Mouse (Mus musculus) liver, embryonic 16.5 days (tissue): ENCODE measurements around the gene Fermt2. TPM values are rescaled to one million over a fixed set of nuclear protein-coding genes. Genes with fewer than 3 reads are reported as not detected.

Experiments
- ATAC-seq: fragments of 200-750 bp; cut with Nextera tagmentation; 2 replicates; pipeline ENCODE4 v1.8.0; 2017; ENCODE audit warnings: low read depth, mild to moderate bottlenecking, moderate number of reproducible peaks, moderate library complexity
- H3K27ac ChIP-seq: fragments of 300-500 bp; sonication (generic); 2 replicates; pipeline ENCODE4 v1.5.1; 2014; ENCODE audit warnings: mild to moderate bottlenecking, low read length
- H3K27me3 ChIP-seq: fragments of 300-500 bp; sonication (generic); 2 replicates; pipeline ENCODE4 v1.6.1; 2014; ENCODE audit warnings: low read depth, low read length, mixed read lengths; ENCODE audit not compliant: control insufficient read depth, insufficient read depth
- H3K36me3 ChIP-seq: fragments of 300-500 bp; sonication (generic); 2 replicates; pipeline ENCODE4 v1.6.1; 2014; ENCODE audit warnings: mild to moderate bottlenecking; ENCODE audit not compliant: control insufficient read depth, insufficient read depth
- H3K4me1 ChIP-seq: fragments of 300-500 bp; sonication (generic); 2 replicates; pipeline ENCODE4 v1.6.1; 2014; ENCODE audit warnings: low read depth, low read length, mixed read lengths; ENCODE audit not compliant: control insufficient read depth
- H3K4me2 ChIP-seq: fragments of 300-500 bp; sonication (generic); 2 replicates; pipeline ENCODE4 v1.6.1; 2014; ENCODE audit warnings: low read depth, low read length, mixed read lengths
- H3K4me3 ChIP-seq: fragments of 300-500 bp; sonication (generic); 2 replicates; pipeline ENCODE4 v1.5.1; 2014; ENCODE audit warnings: low read depth, mild to moderate bottlenecking, low read length
- H3K9ac ChIP-seq: fragments of 300-500 bp; sonication (generic); 2 replicates; pipeline ENCODE4 v1.6.1; 2014; ENCODE audit warnings: low read depth, low read length
- H3K9me3 ChIP-seq: fragments of 300-500 bp; sonication (generic); replicated peaks from 2 replicates; pipeline ENCODE4 v1.6.1; 2016; ENCODE audit warnings: low read length; ENCODE audit not compliant: control insufficient read depth
- WGBS: fragments of 180-500 bp; shearing (Covaris S2); extraction: QIAGEN DNeasy Blood & Tissue Kit; methylation state at CpG from one replicate; pipeline ENCODE4 v1.1.7; 2014; ENCODE audit not compliant: insufficient replicate concordance; 5-methylcytosine and 5-hydroxymethylcytosine counted together
- polyA plus RNA-seq: library from polyadenylated mRNA; unstranded; fragments of >200 nt; fragmentation: Nextera tagmentation; extraction: Ambion mirVana; gene quantifications from 2 replicates; pipeline ENCODE4 v1.2.1, GENCODE M21; 2015

The Fermt2 gene
- polyA plus RNA-seq, 1 experiment from 2014 or later: 50.4 TPM

GRCm38 (mm10) chr14:45441291-45441690 is 88.6 kb downstream of the Fermt2 start:
- H3K9ac ChIP-seq: no peak overlapping the region
- H3K9me3 ChIP-seq: no peaks in the 10 kb centered on the region
- no peak overlapping the region for H3K4me2 ChIP-seq
- 66% methylated on average over 6 of the region's 6 CpGs for WGBS
- no peak for ATAC-seq
- H3K27ac ChIP-seq: no peak overlapping the region
- no peak overlapping the region for H3K4me3 ChIP-seq
- no peaks in the 10 kb centered on the region for H3K27me3 ChIP-seq
- no peaks in the 10 kb centered on the region for H3K36me3 ChIP-seq
- H3K4me1 ChIP-seq: peaks cover 5% of the 10 kb centered on the region; the same call in 1 of the 2 replicates

DNA sequence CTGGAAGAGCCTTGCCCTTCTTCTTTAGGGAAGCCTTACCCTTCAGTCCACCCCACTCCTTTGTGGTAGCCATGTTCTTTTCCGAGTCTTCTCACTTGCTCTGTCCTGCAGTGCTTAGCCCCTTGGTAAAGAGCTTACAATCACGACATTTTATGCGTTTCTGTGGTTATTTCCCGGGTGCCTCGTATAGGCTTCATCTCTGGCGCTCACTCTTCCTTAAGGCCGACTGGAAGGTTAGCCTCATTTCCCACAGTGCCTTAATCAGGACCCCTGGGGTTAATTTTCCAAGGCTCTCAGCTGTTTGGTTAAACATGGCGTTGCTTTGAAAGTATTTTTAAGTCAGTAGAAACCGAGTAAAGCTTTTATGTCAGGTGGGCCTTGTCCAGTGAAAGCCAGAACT is 90.5 kb downstream of the Fermt2 start:
- Histone ChIP-seq H3K4me3 (no peak overlapping the region), H3K9ac (no peak overlapping the region), H3K4me1 (no peaks in the 10 kb centered on the region), H3K4me2 (no peak overlapping the region), H3K9me3 (no peaks in the 10 kb centered on the region), H3K27me3 (no peaks in the 10 kb centered on the region), H3K36me3 (no peaks in the 10 kb centered on the region), H3K27ac (no peak overlapping the region)
- no peak for ATAC-seq
- WGBS: 66% methylated on average over 9 of the region's 9 CpGs

GRCm38 (mm10) chr14:45438931-45439275 is 91.0 kb downstream of the Fermt2 start:
- H3K9ac ChIP-seq: no peak overlapping the region
- H3K9me3 ChIP-seq: no peaks in the 10 kb centered on the region
- WGBS: 74% methylated on average over 2 of the region's 2 CpGs
- H3K36me3 ChIP-seq: no peaks in the 10 kb centered on the region
- no peak overlapping the region for H3K4me3 ChIP-seq
- H3K4me2 ChIP-seq: no peak overlapping the region
- no peaks in the 10 kb centered on the region for H3K27me3 ChIP-seq
- no peak for ATAC-seq
- no peaks in the 10 kb centered on the region for H3K4me1 ChIP-seq
- no peak overlapping the region for H3K27ac ChIP-seq

GRCm38 (mm10) chr14:45438250-45438930 is 91.5 kb downstream of the Fermt2 start:
- Histone ChIP-seq H3K27ac (no peak overlapping the region), H3K4me3 (no peak overlapping the region), H3K4me1 (no peaks in the 10 kb centered on the region), H3K36me3 (no peaks in the 10 kb centered on the region), H3K27me3 (no peaks in the 10 kb centered on the region), H3K9me3 (no peaks in the 10 kb centered on the region), H3K9ac (no peak overlapping the region), H3K4me2 (no peak overlapping the region)
- no peak for ATAC-seq
- WGBS: 56% methylated on average over 19 of the region's 19 CpGs

GRCm38 (mm10) chr14:45434220-45434619 is 95.7 kb downstream of the Fermt2 start:
- Histone ChIP-seq H3K9ac (no peak overlapping the region), H3K36me3 (no peaks in the 10 kb centered on the region), H3K4me2 (no peak overlapping the region), H3K27ac (no peak overlapping the region), H3K27me3 (no peaks in the 10 kb centered on the region), H3K9me3 (peaks cover 7% of the 10 kb centered on the region), H3K4me1 (no peaks in the 10 kb centered on the region), H3K4me3 (no peak overlapping the region)
- no peak for ATAC-seq
- WGBS: 50% methylated on average over 6 of the region's 6 CpGs

GRCm38 (mm10) chr14:45432003-45432402 is 97.9 kb downstream of the Fermt2 start:
- no peaks in the 10 kb centered on the region for H3K4me1 ChIP-seq
- H3K36me3 ChIP-seq: no peaks in the 10 kb centered on the region
- no peak overlapping the region for H3K4me2 ChIP-seq
- H3K27ac ChIP-seq: no peak overlapping the region
- H3K4me3 ChIP-seq: no peak overlapping the region
- H3K27me3 ChIP-seq: no peaks in the 10 kb centered on the region
- peaks cover 7% of the 10 kb centered on the region for H3K9me3 ChIP-seq
- 62% methylated on average over 4 of the region's 4 CpGs for WGBS
- no peak for ATAC-seq
- no peak overlapping the region for H3K9ac ChIP-seq

DNA sequence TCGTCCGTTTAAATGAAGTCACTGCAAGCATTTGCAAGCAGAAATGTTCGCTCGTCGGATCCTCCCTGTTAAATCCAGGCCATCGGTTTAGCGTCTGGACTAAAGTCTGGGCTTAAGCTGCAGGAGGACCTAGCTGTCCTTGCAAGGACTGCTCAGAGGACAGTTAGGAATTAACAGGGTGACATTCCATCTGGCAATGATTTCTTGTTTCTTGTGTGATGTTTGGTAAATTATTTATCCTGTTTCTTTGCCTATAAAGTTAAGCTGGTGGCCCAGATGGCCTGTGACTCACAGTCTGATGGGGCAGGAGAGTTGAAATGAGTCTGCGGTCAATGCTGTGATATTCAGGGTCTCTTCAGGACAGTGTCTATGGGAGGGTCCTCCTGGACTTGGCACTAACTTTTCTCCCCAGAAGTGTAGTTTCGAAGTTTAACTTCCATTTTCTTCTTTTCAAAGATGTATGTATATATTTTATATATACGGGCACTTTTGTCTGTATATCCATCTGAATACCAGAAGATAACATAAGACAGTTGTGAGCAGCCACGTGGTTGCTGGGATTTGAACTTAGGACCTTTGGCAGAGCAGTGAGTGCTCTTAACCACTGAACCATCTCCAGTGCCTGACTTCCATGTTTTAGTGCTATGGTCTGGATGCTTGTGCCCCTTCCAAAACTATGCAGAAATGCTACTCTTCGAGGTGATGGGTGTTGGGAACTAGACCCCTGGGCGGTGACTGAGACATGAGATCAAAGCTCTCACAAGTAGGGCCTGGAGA is 99.7 kb downstream of the Fermt2 start:
- H3K4me2 ChIP-seq: no peak overlapping the region
- peaks cover 7% of the 10 kb centered on the region for H3K9me3 ChIP-seq
- no peak overlapping the region for H3K4me3 ChIP-seq
- no peaks in the 10 kb centered on the region for H3K27me3 ChIP-seq
- H3K27ac ChIP-seq: no peak overlapping the region
- no peak overlapping the region for H3K9ac ChIP-seq
- H3K36me3 ChIP-seq: no peaks in the 10 kb centered on the region
- no peak for ATAC-seq
- 74% methylated on average over 13 of the region's 13 CpGs for WGBS
- no peaks in the 10 kb centered on the region for H3K4me1 ChIP-seq

DNA sequence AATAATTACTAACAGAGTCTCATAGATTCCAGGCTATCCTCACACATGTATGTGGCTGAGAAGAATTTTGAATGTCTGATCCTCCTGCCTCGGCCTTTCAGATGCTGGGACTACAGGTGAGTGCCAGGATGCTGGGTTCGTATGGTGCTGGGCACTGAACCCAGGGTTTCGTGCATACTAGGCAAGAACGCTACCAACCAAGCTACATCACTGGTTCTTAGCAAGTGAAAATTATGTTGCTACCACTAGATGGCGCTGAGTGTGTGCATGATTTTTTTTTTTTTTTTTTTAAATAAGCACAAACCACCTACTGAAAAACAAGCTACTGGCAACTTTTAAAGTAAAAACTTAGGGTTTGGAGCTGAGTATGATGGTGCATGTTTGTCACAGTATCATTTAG is 106.7 kb downstream of the Fermt2 start:
- Histone ChIP-seq H3K4me2 (no peak overlapping the region), H3K36me3 (no peaks in the 10 kb centered on the region), H3K27me3 (no peaks in the 10 kb centered on the region), H3K4me1 (no peaks in the 10 kb centered on the region), H3K4me3 (no peak overlapping the region), H3K9me3 (no peaks in the 10 kb centered on the region), H3K27ac (no peak overlapping the region), H3K9ac (no peak overlapping the region)
- ATAC-seq: no peak
- 4% methylated on average over 5 of the region's 5 CpGs for whole genome bisulfite sequencing

GRCm38 (mm10) chr14:45422371-45422770 is 107.5 kb downstream of the Fermt2 start:
- H3K4me2 ChIP-seq: no peak overlapping the region
- no peaks in the 10 kb centered on the region for H3K27me3 ChIP-seq
- 36% methylated on average over 4 of the region's 4 CpGs for WGBS
- H3K27ac ChIP-seq: no peak overlapping the region
- no peaks in the 10 kb centered on the region for H3K36me3 ChIP-seq
- ATAC-seq: no peak
- H3K4me1 ChIP-seq: no peaks in the 10 kb centered on the region
- H3K4me3 ChIP-seq: no peak overlapping the region
- H3K9ac ChIP-seq: no peak overlapping the region
- H3K9me3 ChIP-seq: no peaks in the 10 kb centered on the region
